Mouse (Mus musculus): ENCODE data around the gene Rps6ka4. TPM values are rescaled to one million over a fixed set of nuclear protein-coding genes. Genes with fewer than 3 reads are reported as not detected.

Rps6ka4 gene
- polyA plus RNA-seq, 1 experiment from 2014 or later: 5.5 TPM

GRCm38 (mm10) chr19:6854658-6855057, 14.2 kb upstream of the Rps6ka4 start:
- Histone ChIP-seq H3K36me3 (ENCODE audit: control insufficient read depth, insufficient read depth) (no peaks in the 10 kb centered on the region), H3K27me3 (ENCODE audit: control insufficient read depth, insufficient read depth, low read depth, low read length) (no peaks in the 10 kb centered on the region), H3K9ac (ENCODE audit: low read depth, low read length) (no peak overlapping the region), H3K4me2 (ENCODE audit: low read depth, low read length) (no peak overlapping the region), H3K27ac (ENCODE audit: low read length) (no peak overlapping the region), H3K4me3 (ENCODE audit: low read depth, low read length) (no peak overlapping the region), H3K9me3 (replicated peaks; ENCODE audit: control insufficient read depth, low read length) (no peaks in the 10 kb centered on the region), H3K4me1 (ENCODE audit: control insufficient read depth, low read depth, low read length) (peaks cover 17% of the 10 kb centered on the region)
- whole genome bisulfite sequencing (ENCODE audit: insufficient replicate concordance): 80% methylated on average over 12 of the region's 12 CpGs
- no peak for ATAC-seq (ENCODE audit: low read depth)

- Histone ChIP-seq H3K4me2 (ENCODE audit: low read depth, low read length) (no peak overlapping the region), H3K27ac (ENCODE audit: low read length) (no peak overlapping the region), H3K9ac (ENCODE audit: low read depth, low read length) (no peak overlapping the region), H3K36me3 (ENCODE audit: control insufficient read depth, insufficient read depth) (no peaks in the 10 kb centered on the region), H3K4me3 (ENCODE audit: low read depth, low read length) (no peak overlapping the region), H3K4me1 (ENCODE audit: control insufficient read depth, low read depth, low read length) (peaks cover 17% of the 10 kb centered on the region), H3K27me3 (ENCODE audit: control insufficient read depth, insufficient read depth, low read depth, low read length) (peaks cover 4% of the 10 kb centered on the region), H3K9me3 (replicated peaks; ENCODE audit: control insufficient read depth, low read length) (no peaks in the 10 kb centered on the region)
- WGBS (ENCODE audit: insufficient replicate concordance): 69% methylated on average over 8 of the region's 8 CpGs
- no peak for ATAC-seq (ENCODE audit: low read depth)
These were observed 13.5 kb upstream of the Rps6ka4 start for GRCm38 (mm10) chr19:6853903-6854302.

- H3K27me3 ChIP-seq (ENCODE audit: control insufficient read depth, insufficient read depth, low read depth, low read length): peaks cover 10% of the 10 kb centered on the region
- no peak for ATAC-seq (ENCODE audit: low read depth)
- no peak overlapping the region for H3K4me2 ChIP-seq (ENCODE audit: low read depth, low read length)
- 78% methylated on average over 21 of the region's 21 CpGs for WGBS (ENCODE audit: insufficient replicate concordance)
- H3K36me3 ChIP-seq (ENCODE audit: control insufficient read depth, insufficient read depth): no peaks in the 10 kb centered on the region
- peaks cover 17% of the 10 kb centered on the region for H3K4me1 ChIP-seq (ENCODE audit: control insufficient read depth, low read depth, low read length)
- no peak overlapping the region for H3K4me3 ChIP-seq (ENCODE audit: low read depth, low read length)
- H3K9ac ChIP-seq (ENCODE audit: low read depth, low read length): no peak overlapping the region
- H3K27ac ChIP-seq (ENCODE audit: low read length): no peak overlapping the region
- H3K9me3 ChIP-seq (replicated peaks; ENCODE audit: control insufficient read depth, low read length): no peaks in the 10 kb centered on the region
These were observed 12.2 kb upstream of the Rps6ka4 start for GRCm38 (mm10) chr19:6852393-6853305.

GRCm38 (mm10) chr19:6851497-6851896, 11.1 kb upstream of the Rps6ka4 start:
- no peak overlapping the region for H3K4me2 ChIP-seq (ENCODE audit: low read depth, low read length)
- no peak overlapping the region for H3K27ac ChIP-seq (ENCODE audit: low read length)
- no peak overlapping the region for H3K4me3 ChIP-seq (ENCODE audit: low read depth, low read length)
- no peaks in the 10 kb centered on the region for H3K36me3 ChIP-seq (ENCODE audit: control insufficient read depth, insufficient read depth)
- 54% methylated on average over 3 of the region's 3 CpGs for WGBS (ENCODE audit: insufficient replicate concordance)
- no peak for ATAC-seq (ENCODE audit: low read depth)
- H3K9ac ChIP-seq (ENCODE audit: low read depth, low read length): no peak overlapping the region
- H3K27me3 ChIP-seq (ENCODE audit: control insufficient read depth, insufficient read depth, low read depth, low read length): peaks cover 15% of the 10 kb centered on the region
- no peaks in the 10 kb centered on the region for H3K9me3 ChIP-seq (replicated peaks; ENCODE audit: control insufficient read depth, low read length)
- H3K4me1 ChIP-seq (ENCODE audit: control insufficient read depth, low read depth, low read length): peaks cover 14% of the 10 kb centered on the region

GRCm38 (mm10) chr19:6849506-6850068, 9.2 kb upstream of the Rps6ka4 start:
- 73% methylated on average over 23 of the region's 23 CpGs for WGBS (ENCODE audit: insufficient replicate concordance)

GRCm38 (mm10) chr19:6847841-6848517, 7.5 kb upstream of the Rps6ka4 start:
- no peak overlapping the region for H3K27ac ChIP-seq (ENCODE audit: low read length)
- H3K9me3 ChIP-seq (replicated peaks; ENCODE audit: control insufficient read depth, low read length): no peaks in the 10 kb centered on the region
- H3K36me3 ChIP-seq (ENCODE audit: control insufficient read depth, insufficient read depth): no peaks in the 10 kb centered on the region
- H3K9ac ChIP-seq (ENCODE audit: low read depth, low read length): no peak overlapping the region
- peaks cover 15% of the 10 kb centered on the region for H3K27me3 ChIP-seq (ENCODE audit: control insufficient read depth, insufficient read depth, low read depth, low read length)
- no peak overlapping the region for H3K4me3 ChIP-seq (ENCODE audit: low read depth, low read length)
- no peak overlapping the region for H3K4me2 ChIP-seq (ENCODE audit: low read depth, low read length)
- no peak for ATAC-seq (ENCODE audit: low read depth)
- H3K4me1 ChIP-seq (ENCODE audit: control insufficient read depth, low read depth, low read length): no peaks in the 10 kb centered on the region
- 64% methylated on average over 31 of the region's 31 CpGs for WGBS (ENCODE audit: insufficient replicate concordance)

More at GRCm38 (mm10) chr19:6849506-6850068, 9.2 kb upstream of the Rps6ka4 start:
- no peak overlapping the region for H3K27ac ChIP-seq (ENCODE audit: low read length)
- H3K36me3 ChIP-seq (ENCODE audit: control insufficient read depth, insufficient read depth): no peaks in the 10 kb centered on the region
- peaks cover 15% of the 10 kb centered on the region for H3K27me3 ChIP-seq (ENCODE audit: control insufficient read depth, insufficient read depth, low read depth, low read length)
- H3K9ac ChIP-seq (ENCODE audit: low read depth, low read length): no peak overlapping the region
- no peak for ATAC-seq (ENCODE audit: low read depth)
- no peak overlapping the region for H3K4me3 ChIP-seq (ENCODE audit: low read depth, low read length)
- no peaks in the 10 kb centered on the region for H3K9me3 ChIP-seq (replicated peaks; ENCODE audit: control insufficient read depth, low read length)
- no peaks in the 10 kb centered on the region for H3K4me1 ChIP-seq (ENCODE audit: control insufficient read depth, low read depth, low read length)
- no peak overlapping the region for H3K4me2 ChIP-seq (ENCODE audit: low read depth, low read length)

- Histone ChIP-seq H3K4me2 (ENCODE audit: low read depth, low read length) (no peak overlapping the region), H3K4me1 (ENCODE audit: control insufficient read depth, low read depth, low read length) (peaks cover 3% of the 10 kb centered on the region), H3K9me3 (replicated peaks; ENCODE audit: control insufficient read depth, low read length) (no peaks in the 10 kb centered on the region), H3K36me3 (ENCODE audit: control insufficient read depth, insufficient read depth) (no peaks in the 10 kb centered on the region), H3K4me3 (ENCODE audit: low read depth, low read length) (no peak overlapping the region), H3K27ac (ENCODE audit: low read length) (no peak overlapping the region), H3K9ac (ENCODE audit: low read depth, low read length) (no peak overlapping the region), H3K27me3 (ENCODE audit: control insufficient read depth, insufficient read depth, low read depth, low read length) (peaks cover 15% of the 10 kb centered on the region)
- 73% methylated on average over 4 of the region's 4 CpGs for WGBS (ENCODE audit: insufficient replicate concordance)
- no peak for ATAC-seq (ENCODE audit: low read depth)
These were observed 5.6 kb upstream of the Rps6ka4 start for GRCm38 (mm10) chr19:6846050-6846449.

GRCm38 (mm10) chr19:6842353-6842752, 1.9 kb upstream of the Rps6ka4 start:
- H3K27ac ChIP-seq (ENCODE audit: low read length): no peak overlapping the region
- peaks cover 16% of the 10 kb centered on the region for H3K4me1 ChIP-seq (ENCODE audit: control insufficient read depth, low read depth, low read length)
- no peak for ATAC-seq (ENCODE audit: low read depth)
- H3K36me3 ChIP-seq (ENCODE audit: control insufficient read depth, insufficient read depth): no peaks in the 10 kb centered on the region
- peaks cover 11% of the 10 kb centered on the region for H3K27me3 ChIP-seq (ENCODE audit: control insufficient read depth, insufficient read depth, low read depth, low read length)
- H3K4me3 ChIP-seq (ENCODE audit: low read depth, low read length): no peak overlapping the region
- H3K4me2 ChIP-seq (ENCODE audit: low read depth, low read length): no peak overlapping the region
- no peak overlapping the region for H3K9ac ChIP-seq (ENCODE audit: low read depth, low read length)
- 67% methylated on average over 1 of the region's 1 CpGs for WGBS (ENCODE audit: insufficient replicate concordance)
- H3K9me3 ChIP-seq (replicated peaks; ENCODE audit: control insufficient read depth, low read length): no peaks in the 10 kb centered on the region

GRCm38 (mm10) chr19:6841292-6841597, 809 bp upstream of the Rps6ka4 start:
- 5% methylated on average over 3 of the region's 3 CpGs for WGBS (ENCODE audit: insufficient replicate concordance)
- H3K36me3 ChIP-seq (ENCODE audit: control insufficient read depth, insufficient read depth): no peaks in the 10 kb centered on the region

More at GRCm38 (mm10) chr19:6841292-6841597, 809 bp upstream of the Rps6ka4 start:
- Histone ChIP-seq H3K4me1 (ENCODE audit: control insufficient read depth, low read depth, low read length) (peaks cover 16% of the 10 kb centered on the region), H3K4me3 (ENCODE audit: low read depth, low read length) (no peak overlapping the region), H3K27ac (ENCODE audit: low read length) (no peak overlapping the region), H3K9ac (ENCODE audit: low read depth, low read length) (no peak overlapping the region), H3K27me3 (ENCODE audit: control insufficient read depth, insufficient read depth, low read depth, low read length) (peaks cover 8% of the 10 kb centered on the region), H3K4me2 (ENCODE audit: low read depth, low read length) (0 out of 2 replicates have a peak overlapping the region, but pooled peaks have one; percentile 96), H3K9me3 (replicated peaks; ENCODE audit: control insufficient read depth, low read length) (no peaks in the 10 kb centered on the region)
- no peak for ATAC-seq (ENCODE audit: low read depth)

All from liver, embryonic 16.5 days (tissue).